Mouse (Mus musculus): ENCODE results near the gene Llgl2. TPM values are rescaled to one million over a fixed set of nuclear protein-coding genes. Genes with fewer than 3 reads are reported as not detected.

Llgl2 gene
- polyA plus RNA-seq, 1 experiment from 2014 or later, result 14.3 TPM

GRCm38 (mm10) chr11:115902177-115902576 lies 78.3 kb downstream of the Llgl2 start:
- WGBS (ENCODE audit: insufficient replicate concordance), result 20% methylated on average over 5 of the region's 5 CpGs
- H3K27me3 ChIP-seq (replicated peaks), result no peaks in the 10 kb centered on the region
- H3K4me2 ChIP-seq, result peak overlapping the region; percentile 79
- no peak for ATAC-seq
- H3K9me3 ChIP-seq (replicated peaks), result no peaks in the 10 kb centered on the region
- H3K4me1 ChIP-seq, result peaks cover 96% of the 10 kb centered on the region
- peak overlapping the region; percentile 83 for H3K9ac ChIP-seq
- H3K27ac ChIP-seq, result peak overlapping the region; percentile 100
- H3K4me3 ChIP-seq, result peak overlapping the region; percentile 69
- peaks cover 47% of the 10 kb centered on the region for H3K36me3 ChIP-seq

- Histone ChIP-seq H3K4me3 (peak overlapping the region; percentile 69), H3K36me3 (peaks cover 54% of the 10 kb centered on the region), H3K9ac (peak overlapping the region; percentile 83), H3K4me1 (peaks cover 99% of the 10 kb centered on the region), H3K27ac (peak overlapping the region; percentile 100), H3K27me3 (replicated peaks) (no peaks in the 10 kb centered on the region), H3K4me2 (peak overlapping the region; percentile 79), H3K9me3 (replicated peaks) (no peaks in the 10 kb centered on the region)
- 9% methylated on average over 1 of the region's 1 CpGs for WGBS (ENCODE audit: insufficient replicate concordance)
- no peak for ATAC-seq
Observed at GRCm38 (mm10) chr11:115902831-115903230, 79.0 kb downstream of the Llgl2 start.

- peaks cover 62% of the 10 kb centered on the region for H3K36me3 ChIP-seq
- H3K4me2 ChIP-seq, result peak overlapping the region; percentile 79
- H3K9me3 ChIP-seq (replicated peaks), result no peaks in the 10 kb centered on the region
- peak overlapping the region; percentile 69 for H3K4me3 ChIP-seq
- H3K4me1 ChIP-seq, result peaks cover 98% of the 10 kb centered on the region
- peak overlapping the region; percentile 100 for H3K27ac ChIP-seq
- 16% methylated on average over 11 of the region's 11 CpGs for WGBS (ENCODE audit: insufficient replicate concordance)
- H3K27me3 ChIP-seq (replicated peaks), result no peaks in the 10 kb centered on the region
- peak; percentile 88 for ATAC-seq
- H3K9ac ChIP-seq, result peak overlapping the region; percentile 83
Observed at GRCm38 (mm10) chr11:115903384-115904230, 79.8 kb downstream of the Llgl2 start.

GRCm38 (mm10) chr11:115904231-115904955 lies 80.5 kb downstream of the Llgl2 start:
- H3K4me3 ChIP-seq, result peak overlapping the region; percentile 69
- WGBS (ENCODE audit: insufficient replicate concordance), result 46% methylated on average over 8 of the region's 8 CpGs
- ATAC-seq, result 0 out of 2 replicates have a peak, but pooled peaks have one; percentile 5
- peaks cover 66% of the 10 kb centered on the region for H3K36me3 ChIP-seq
- peak overlapping the region; percentile 83 for H3K9ac ChIP-seq
- no peaks in the 10 kb centered on the region for H3K27me3 ChIP-seq (replicated peaks)
- H3K9me3 ChIP-seq (replicated peaks), result no peaks in the 10 kb centered on the region
- peak overlapping the region; percentile 100 for H3K27ac ChIP-seq
- peak overlapping the region; percentile 79 for H3K4me2 ChIP-seq
- peaks cover 98% of the 10 kb centered on the region for H3K4me1 ChIP-seq

Small RNA genes within 50 kb of the gene (microRNA-seq; reads per million reads assigned to microRNA genes)
- not detected for gene Mir5621

Other genes starting within 250 kb of the Llgl2 start
- 83.1 and 87.3 TPM in 2 replicates for gene Mrps7, start 220.1 kb upstream of the Llgl2 start, polyA plus RNA-seq (2016; fragmentation: Nextera tagmentation; extraction: Ambion mirVana)
- 14.0 and 14.7 TPM in 2 replicates for gene Gga3, start 220.0 kb upstream of the Llgl2 start, polyA plus RNA-seq (2016; fragmentation: Nextera tagmentation; extraction: Ambion mirVana)
- gene Mif4gd, start 211.1 kb upstream of the Llgl2 start, polyA plus RNA-seq (2016; fragmentation: Nextera tagmentation; extraction: Ambion mirVana), result 26.6 and 27.1 TPM in 2 replicates
- gene Slc25a19, start 195.8 kb upstream of the Llgl2 start, polyA plus RNA-seq (2016; fragmentation: Nextera tagmentation; extraction: Ambion mirVana), result 15.7 and 17.2 TPM in 2 replicates
- gene Grb2, start 115.5 kb upstream of the Llgl2 start, polyA plus RNA-seq (2016; fragmentation: Nextera tagmentation; extraction: Ambion mirVana), result 78.6 and 89.6 TPM in 2 replicates
- 16.9 and 17.0 TPM in 2 replicates for gene Tmem94, start 58.6 kb upstream of the Llgl2 start, polyA plus RNA-seq (2016; fragmentation: Nextera tagmentation; extraction: Ambion mirVana)
- 8.3 and 9.2 TPM in 2 replicates for gene Caskin2, start 10.4 kb upstream of the Llgl2 start, polyA plus RNA-seq (2016; fragmentation: Nextera tagmentation; extraction: Ambion mirVana)
- 23.5 and 25.6 TPM in 2 replicates for gene Tsen54, start 9.3 kb upstream of the Llgl2 start, polyA plus RNA-seq (2016; fragmentation: Nextera tagmentation; extraction: Ambion mirVana)
- 0.38 and 0.83 TPM in 2 replicates for gene Myo15b, start 34.4 kb downstream of the Llgl2 start, polyA plus RNA-seq (2016; fragmentation: Nextera tagmentation; extraction: Ambion mirVana)
- gene Smim5, start 75.9 kb downstream of the Llgl2 start, polyA plus RNA-seq (2016; fragmentation: Nextera tagmentation; extraction: Ambion mirVana), result 47.5 and 48.9 TPM in 2 replicates
- gene Smim6, start 88.0 kb downstream of the Llgl2 start, polyA plus RNA-seq (2016; fragmentation: Nextera tagmentation; extraction: Ambion mirVana), result 3.1 and 3.7 TPM in 2 replicates
- gene Sap30bp, start 109.2 kb downstream of the Llgl2 start, polyA plus RNA-seq (2016; fragmentation: Nextera tagmentation; extraction: Ambion mirVana), result 23.1 and 24.5 TPM in 2 replicates
- 14.9 and 17.6 TPM in 2 replicates for gene Recql5, start 109.4 kb downstream of the Llgl2 start, polyA plus RNA-seq (2016; fragmentation: Nextera tagmentation; extraction: Ambion mirVana)
- 0.31 and 0.44 TPM in 2 replicates for gene Itgb4, start 150.7 kb downstream of the Llgl2 start, polyA plus RNA-seq (2016; fragmentation: Nextera tagmentation; extraction: Ambion mirVana)
- 187 and 200 TPM in 2 replicates for gene Galk1, start 188.7 kb downstream of the Llgl2 start, polyA plus RNA-seq (2016; fragmentation: Nextera tagmentation; extraction: Ambion mirVana)
- 816 and 835 TPM in 2 replicates for gene H3f3b, start 203.9 kb downstream of the Llgl2 start, polyA plus RNA-seq (2016; fragmentation: Nextera tagmentation; extraction: Ambion mirVana)
- 18.7 and 20.2 TPM in 2 replicates for gene Unk, start 206.3 kb downstream of the Llgl2 start, polyA plus RNA-seq (2016; fragmentation: Nextera tagmentation; extraction: Ambion mirVana)

Measured in liver, embryonic 12.5 days (tissue).